Mouse (Mus musculus): ENCODE data around the gene Gm11634.
"Not testable (repeated sequence)": the region's sequence is repeated elsewhere in the genome, so short reads cannot be mapped to it uniquely, and the experiment has no call there.

DNA sequence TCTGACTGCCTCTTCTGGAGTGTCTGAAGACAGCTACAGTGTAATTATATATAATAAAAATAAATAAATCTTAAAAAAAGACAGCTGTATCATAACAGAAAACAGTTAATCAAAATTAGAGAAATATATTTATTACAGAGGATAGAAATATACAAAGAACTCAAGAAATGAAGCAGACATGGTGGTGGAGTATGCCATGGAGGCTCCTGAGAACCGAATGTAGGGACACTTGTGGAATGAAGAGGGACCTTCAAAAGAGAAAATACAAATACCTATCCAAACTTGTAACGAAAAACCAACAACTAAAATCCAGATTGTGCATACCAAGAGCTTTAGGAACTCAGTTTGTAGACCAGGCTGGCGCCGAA, 46.0 kb upstream of the Gm11634 start:
- TF ChIP-seq CTCF (IDR thresholded peaks at IDR 0.05); POLR2A (IDR thresholded peaks at IDR 0.05; ENCODE audit: insufficient read depth, low read depth, low read length); EP300 (IDR thresholded peaks at IDR 0.05; ENCODE audit: insufficient read depth, low read depth, low read length): not testable (repeated sequence)
